ENCODE assay signal across 9 mouse cellular contexts in the genomic region with DNA sequence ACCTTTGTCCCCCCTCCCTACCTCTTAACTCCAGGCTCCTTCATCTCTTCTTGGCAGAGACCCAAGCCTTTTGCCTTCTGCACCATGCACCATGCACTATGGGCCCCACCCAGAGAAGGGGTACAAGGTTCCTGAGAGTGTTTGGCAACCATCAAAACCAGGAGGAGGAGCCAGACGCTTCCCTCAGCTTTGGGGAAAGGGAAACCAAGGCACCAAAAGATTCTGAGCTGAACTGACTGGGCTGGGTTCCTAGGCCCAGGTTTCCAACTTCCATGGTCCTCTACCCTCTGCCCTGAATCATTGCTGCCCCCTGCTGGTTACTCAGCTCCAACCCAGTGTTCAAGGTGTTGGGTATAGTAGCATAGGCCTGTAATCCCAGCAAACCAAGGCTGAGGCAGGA. TPM values are rescaled to one million over a fixed set of nuclear protein-coding genes. Genes with fewer than 3 reads are reported as not detected.
DNase-seq lines count a peak whose midpoint lies in the region; ATAC-seq lines count a peak whose summit lies in the region.
"Had no signal": no experiment of that assay in that cellular context is flagged by ENCODE, and none has a peak within 500 bp of the region (broad histone marks: within the 10 kb centered on the region; RNA-seq: fewer than 3 reads in every experiment).

No protein-coding gene starts in this region.

- H3K4me3 ChIP-seq in heart, embryonic 11.5 days (ENCODE audit: low read depth, low read length), result no peak overlapping the region

- no peak for ATAC-seq in heart, embryonic 11.5 days (replicated peaks; ENCODE audit: insufficient number of reproducible peaks, low FRiP score, low TSS enrichment)
- peak; percentile 66 for ATAC-seq in activated CD4-positive, CD25-positive, alpha-beta regulatory T cell, adult 4 months
- peak; percentile 85 for ATAC-seq in megakaryocyte progenitor cell, adult 5-6 weeks (replicated peaks; ENCODE audit: poor library complexity)

- no peak overlapping the region for H3K9ac ChIP-seq in heart, embryonic 11.5 days (ENCODE audit: low read depth, low read length)

- peak; percentile 80 to 86 for DNase-seq in heart, adult 18-20 months
- peak; percentile 79 to 82 for DNase-seq in B cell, adult 2 months
- peak; percentile 39 for DNase-seq in forelimb bud, embryonic 11.5 days (ENCODE audit: low read depth, low spot score)
- DNase-seq in kidney, postnatal 25 days, result peak; percentile 89 to 92
- peak; percentile 27 to 38 for DNase-seq in thymus, adult 18-20 months

- no peaks in the 10 kb centered on the region for H3K9me3 ChIP-seq in heart, embryonic 11.5 days (replicated peaks; ENCODE audit: control insufficient read depth, low read length)

- no peak overlapping the region for H3K4me2 ChIP-seq in heart, embryonic 11.5 days

- peaks cover 11% of the 10 kb centered on the region for H3K4me1 ChIP-seq in heart, embryonic 11.5 days (ENCODE audit: control insufficient read depth, insufficient read depth, low read length)

- WGBS in heart, embryonic 11.5 days (ENCODE audit: insufficient replicate concordance), result 63% methylated on average over 1 of the region's 1 CpGs

- peaks cover 3% of the 10 kb centered on the region; the same call in 1 of the 2 replicates for H3K36me3 ChIP-seq in heart, embryonic 11.5 days (ENCODE audit: control insufficient read depth, insufficient read depth, low read length)

- no peak overlapping the region for H3K27ac ChIP-seq in heart, embryonic 11.5 days (ENCODE audit: low read depth, low read length)

- H3K27me3 ChIP-seq in heart, embryonic 11.5 days (ENCODE audit: control insufficient read depth, insufficient read depth, low read length), result no peaks in the 10 kb centered on the region

RNA-seq across cellular contexts. Expression of a gene that starts 4.3 kb away (rescaled TPM):
- 1 to 10 TPM; 5.1 to 8.4 TPM for total RNA-seq in heart, adult 18-20 months (2021)
- polyA plus RNA-seq in heart, embryonic 11.5 days (2014; fragmentation: Nextera tagmentation; extraction: Ambion mirVana), result 1.3 and 1.9 TPM in 2 replicates
- not detected for polyA plus RNA-seq in activated CD4-positive, CD25-positive, alpha-beta regulatory T cell, adult 4 months (2017; shearing (Covaris generic))
- total RNA-seq in megakaryocyte progenitor cell, adult 5-6 weeks (2015), result 61.8 and 69.7 TPM in 2 replicates
- 48.5 and 50.4 TPM in 2 replicates for total RNA-seq in megakaryocyte progenitor cell, adult 5-6 weeks (2017)
- total RNA-seq: left cerebral cortex, postnatal 36 days had no signal

RNA-seq across cellular contexts. Expression of a gene that starts 16.1 kb away (rescaled TPM):
- 10 to 100 TPM; 33.2 to 35.8 TPM for total RNA-seq in heart, adult 18-20 months (2021)
- polyA plus RNA-seq in heart, embryonic 11.5 days (2014; fragmentation: Nextera tagmentation; extraction: Ambion mirVana), result 33.0 and 36.4 TPM in 2 replicates
- 1 to 10 TPM; 2.6 to 6.0 TPM for polyA plus RNA-seq in activated CD4-positive, CD25-positive, alpha-beta regulatory T cell, adult 4 months (2017; shearing (Covaris generic))
- total RNA-seq in megakaryocyte progenitor cell, adult 5-6 weeks (2015), result 70.5 and 80.3 TPM in 2 replicates
- 154 and 176 TPM in 2 replicates for total RNA-seq in megakaryocyte progenitor cell, adult 5-6 weeks (2017)

RNA-seq across cellular contexts. Expression of a gene that starts 17.1 kb away (rescaled TPM):
- 10 to 100 TPM; 62.6 to 67.4 TPM for total RNA-seq in heart, adult 18-20 months (2021)
- polyA plus RNA-seq in heart, embryonic 11.5 days (2014; fragmentation: Nextera tagmentation; extraction: Ambion mirVana), result 92.4 and 92.9 TPM in 2 replicates
- polyA plus RNA-seq in activated CD4-positive, CD25-positive, alpha-beta regulatory T cell, adult 4 months (2017; shearing (Covaris generic)), result 10 to 100 TPM; 56.5 to 66.5 TPM
- total RNA-seq in megakaryocyte progenitor cell, adult 5-6 weeks (2015), result 109 and 115 TPM in 2 replicates
- 41.5 and 49.0 TPM in 2 replicates for total RNA-seq in megakaryocyte progenitor cell, adult 5-6 weeks (2017)

RNA-seq across cellular contexts. Expression of a gene that starts 17.6 kb away (rescaled TPM):
- total RNA-seq in heart, adult 18-20 months (2021), result 100 to 1,000 TPM; 190 to 205 TPM
- polyA plus RNA-seq in heart, embryonic 11.5 days (2014; fragmentation: Nextera tagmentation; extraction: Ambion mirVana), result 279 and 286 TPM in 2 replicates
- polyA plus RNA-seq in activated CD4-positive, CD25-positive, alpha-beta regulatory T cell, adult 4 months (2017; shearing (Covaris generic)), result 100 to 1,000 TPM; 446 to 499 TPM
- 227 and 237 TPM in 2 replicates for total RNA-seq in megakaryocyte progenitor cell, adult 5-6 weeks (2015)
- 110 and 121 TPM in 2 replicates for total RNA-seq in megakaryocyte progenitor cell, adult 5-6 weeks (2017)

RNA-seq across cellular contexts. Expression of a gene that starts 55.5 kb away (rescaled TPM):
- not detected for total RNA-seq in heart, adult 18-20 months (2021)
- polyA plus RNA-seq in heart, embryonic 11.5 days (2014; fragmentation: Nextera tagmentation; extraction: Ambion mirVana), result 0.20 TPM in 1 of 2 replicates, not detected in the other
- polyA plus RNA-seq in activated CD4-positive, CD25-positive, alpha-beta regulatory T cell, adult 4 months (2017; shearing (Covaris generic)), result not detected
- not detected in 2 replicates for total RNA-seq in megakaryocyte progenitor cell, adult 5-6 weeks (2015)
- not detected in 2 replicates for total RNA-seq in megakaryocyte progenitor cell, adult 5-6 weeks (2017)

Comparison
In these comparisons a context has a peak if more than half of its experiments do, and no peak if none do; other contexts are left out.
1. DNase-seq: peak in every context shown above with its lines; median percentile 90 in kidney, postnatal 25 days; 83 in heart, adult 18-20 months; 80 in B cell, adult 2 months; 39 in forelimb bud, embryonic 11.5 days; 32 in thymus, adult 18-20 months.
2. RNA of a gene that starts 4.3 kb away (total RNA-seq): 48.5 to 69.7 TPM in megakaryocyte progenitor cell, adult 5-6 weeks; 5.1 to 8.4 TPM in heart, adult 18-20 months; every median in the first group is over 4 times any median in the second.